Mouse (Mus musculus) testis, adult 2 months (tissue): Measurements from ENCODE around the gene Cd2.

ENCODE experiments used
- CTCF ChIP-seq: fragments of 200-500 bp; IDR thresholded peaks from 2 replicates; pipeline ENCODE4 v1.5.1; 2012; ENCODE audit warnings: low read depth, mild to moderate bottlenecking, inconsistent platforms, low read length, moderate library complexity; ENCODE audit not compliant: control insufficient read depth, insufficient read depth, insufficient replicate concordance
- POLR2A ChIP-seq: fragments of 200-500 bp; IDR thresholded peaks from 2 replicates; pipeline ENCODE4 v1.6.1; 2012; ENCODE audit warnings: low read depth, mild to moderate bottlenecking, inconsistent platforms, low read length, moderate library complexity; ENCODE audit not compliant: control insufficient read depth

DNA sequence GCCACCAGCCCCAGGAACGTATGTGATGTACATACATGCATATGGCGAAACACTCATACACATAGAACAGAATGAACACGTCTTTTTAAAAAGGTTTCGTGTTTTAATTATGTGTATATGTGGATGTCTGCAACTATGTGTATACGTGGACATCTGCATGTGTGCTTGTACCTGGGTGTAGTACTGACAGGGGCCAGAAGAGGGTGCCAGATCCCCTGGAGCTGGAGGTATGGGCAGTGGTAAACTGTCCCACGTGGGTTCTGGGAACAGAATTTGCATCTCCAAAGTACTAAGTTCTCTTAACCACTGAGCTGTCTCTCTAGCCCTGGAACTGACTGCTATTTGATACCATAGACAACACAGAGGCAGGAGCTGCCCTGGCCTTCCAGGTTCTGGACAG is 30.4 kb upstream of the Cd2 start:
- TF ChIP-seq CTCF (peak; percentile 82; the same call in 1 of the 2 replicates), POLR2A (no peak)
